Mouse (Mus musculus) urinary bladder, postnatal 0 days (tissue): Measurements from ENCODE around the gene Vps35. TPM values are rescaled to one million over a fixed set of nuclear protein-coding genes. Genes with fewer than 3 reads are reported as not detected.

Source experiments
- polyA plus RNA-seq: library from polyadenylated mRNA; unstranded; fragments of >200 nt; fragmentation: Nextera tagmentation; extraction: Ambion mirVana; gene quantifications from 2 replicates; pipeline ENCODE4 v1.2.1, GENCODE M21; 2015

Vps35 gene
- polyA plus RNA-seq: 111 and 128 TPM in 2 replicates

GRCm38 (mm10) chr8:85299434-85300077, at the start of gene Vps35, which contains the start of gene Orc6:
Gene Vps35, minus strand, starts transcription at chr8:85299802.
Gene Orc6, plus strand, starts transcription at chr8:85299632.

GRCm38 (mm10) chr8:85225688-85226087, 73.9 kb downstream of the Vps35 start, which contains the start of gene Olfr371:
Gene Olfr371, plus strand, starts transcription at chr8:85225988.

Other genes starting within 250 kb of the Vps35 start
- 32.7 and 34.1 TPM in 2 replicates for gene Fbxw9, start 239.7 kb downstream of the Vps35 start, polyA plus RNA-seq
- not detected in 2 replicates for gene Gm5741, start 231.8 kb downstream of the Vps35 start, polyA plus RNA-seq
- 35.2 and 40.8 TPM in 2 replicates for gene Dhps, start 228.0 kb downstream of the Vps35 start, polyA plus RNA-seq
- gene Wdr83os, start 219.1 kb downstream of the Vps35 start, polyA plus RNA-seq: 111 and 116 TPM in 2 replicates
- gene Wdr83, start 218.5 kb downstream of the Vps35 start, polyA plus RNA-seq: 22.6 and 23.3 TPM in 2 replicates
- 31.1 and 48.4 TPM in 2 replicates for gene Man2b1, start 216.5 kb downstream of the Vps35 start, polyA plus RNA-seq
- gene Zfp791, start 176.7 kb downstream of the Vps35 start, polyA plus RNA-seq: 1.5 and 1.9 TPM in 2 replicates
- not detected in 2 replicates for gene Cks1brt, start 147.9 kb downstream of the Vps35 start, polyA plus RNA-seq
- not detected in 2 replicates for gene Olfr371, start 73.8 kb downstream of the Vps35 start, polyA plus RNA-seq
- 41.2 and 47.7 TPM in 2 replicates for gene Orc6, start 170 bp downstream of the Vps35 start, polyA plus RNA-seq
- gene Mylk3, start 86.5 kb upstream of the Vps35 start, polyA plus RNA-seq: 0.17 and 0.40 TPM in 2 replicates
- 41.5 and 44.2 TPM in 2 replicates for gene 4921524J17Rik, start 133.0 kb upstream of the Vps35 start, polyA plus RNA-seq
- gene Gpt2, start 192.8 kb upstream of the Vps35 start, polyA plus RNA-seq: 10.7 and 11.9 TPM in 2 replicates